Mouse (Mus musculus): Measurements from ENCODE around the gene Ssc4d. TPM values are rescaled to one million over a fixed set of nuclear protein-coding genes. Genes with fewer than 3 reads are reported as not detected.

The Ssc4d gene
- total and polyA plus RNA-seq, 3 experiments = 1.9 to 2.9 (median 2.0) TPM

DNA sequence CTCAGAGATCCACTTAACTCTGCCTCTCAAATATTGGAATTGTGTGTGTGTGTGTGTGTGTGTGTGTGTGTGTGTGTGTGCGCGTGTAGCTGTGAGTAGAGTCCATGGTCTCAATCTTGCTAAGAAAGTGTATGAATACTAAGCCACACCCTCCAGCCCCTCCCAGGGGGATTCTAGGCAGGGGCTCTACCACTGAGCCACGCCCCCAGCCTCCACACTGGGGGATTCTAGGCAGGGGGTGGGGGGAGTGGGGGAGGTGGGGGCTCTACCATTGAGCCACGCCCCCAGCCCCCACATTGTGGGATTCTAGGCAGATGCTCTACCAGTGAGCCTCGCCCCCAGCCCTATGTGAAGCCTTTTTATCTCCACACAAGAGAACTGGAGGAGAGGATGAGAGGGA lies 27.7 kb downstream of the Ssc4d start:
- Histone ChIP-seq H3K9ac (ENCODE audit: insufficient read depth, low read depth) (no peak overlapping the region), H3K27ac (ENCODE audit: insufficient read depth, low read depth) (no peak overlapping the region), H3K4me1 (ENCODE audit: control insufficient read depth in 1 of 2, insufficient read depth in 2 of 2) (peaks cover 6 to 13% of the 10 kb centered on the region in 2 experiments), H3K79me2 (replicated peaks; ENCODE audit: control insufficient read depth, extremely low read depth, insufficient read depth, poor library complexity, severe bottlenecking) (no peaks in the 10 kb centered on the region), H3K27me3 (replicated peaks) (peaks cover 1% of the 10 kb centered on the region), H3K4me2 (ENCODE audit: insufficient read depth, low read depth, poor library complexity, severe bottlenecking) (no peak overlapping the region), H3K9me3 (replicated peaks; ENCODE audit: low read length) (peaks cover 3% of the 10 kb centered on the region), H3K36me3 (replicated peaks in 1 of 2; ENCODE audit: control insufficient read depth in 1 of 2, insufficient read depth in 1 of 2, low read length in 1 of 2) (no peaks in the 10 kb centered on the region), H3K4me3 (replicated peaks in 1 of 3; ENCODE audit: low read depth in 2 of 3, low read length in 2 of 3, poor library complexity in 1 of 3) (no peak overlapping the region)
- dilution Hi-C loops (cut with MboI; ENCODE audit: extremely low pct_ligation_motif_present, extremely low pct_unique_long_range_greater_than_20kb, low sequenced_read_pairs) (no loop called here), in situ Hi-C loops (cut with MboI; ENCODE audit: low pct_ligation_motif_present, low pct_unique_long_range_greater_than_20kb, low sequenced_read_pairs) (no loop called here)
- no peak for DNase-seq (ENCODE audit: extremely low read depth)
- no peak for TF ChIP-seq GABPA (IDR thresholded peaks at IDR 0.05; ENCODE audit: insufficient replicate concordance, low read depth, low read length)
- no peak for TF ChIP-seq MEF2A (IDR thresholded peaks at IDR 0.05; ENCODE audit: borderline replicate concordance, low read depth, low read length)
- no peak for TF ChIP-seq JUN (IDR thresholded peaks at IDR 0.05; ENCODE audit: insufficient read depth, low read depth, low read length)

DNA sequence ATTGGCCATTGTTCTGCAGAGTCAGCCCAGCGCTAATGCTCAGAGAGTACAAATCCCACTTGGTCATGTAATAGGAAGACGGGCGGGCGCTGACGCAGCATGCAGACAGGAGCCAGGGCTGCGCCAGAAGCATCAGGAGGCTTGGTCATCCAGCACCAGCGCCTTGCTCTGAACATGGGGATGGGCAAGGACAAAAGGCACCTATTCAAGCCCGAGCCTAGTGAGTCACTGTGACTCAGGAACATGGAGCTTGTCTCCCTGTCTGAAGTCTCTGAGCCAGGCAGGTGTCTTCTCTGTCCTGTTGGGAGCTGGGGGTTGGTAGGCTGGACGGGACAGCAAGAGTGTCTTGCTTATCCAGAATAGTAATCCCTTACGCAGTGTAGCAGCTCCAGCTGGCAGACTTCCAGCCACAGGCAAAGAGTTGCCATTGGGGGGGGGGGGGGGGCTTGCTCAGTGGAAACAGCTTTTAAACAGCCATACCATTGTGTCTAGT lies 28.4 kb downstream of the Ssc4d start:
- no peak overlapping the region for H3K4me2 ChIP-seq (ENCODE audit: insufficient read depth, low read depth, poor library complexity, severe bottlenecking)
- dilution Hi-C loops (cut with MboI; ENCODE audit: extremely low pct_ligation_motif_present, extremely low pct_unique_long_range_greater_than_20kb, low sequenced_read_pairs) (no loop called here), in situ Hi-C loops (cut with MboI; ENCODE audit: low pct_ligation_motif_present, low pct_unique_long_range_greater_than_20kb, low sequenced_read_pairs) (no loop called here)
- no peaks in the 10 kb centered on the region for H3K79me2 ChIP-seq (replicated peaks; ENCODE audit: control insufficient read depth, extremely low read depth, insufficient read depth, poor library complexity, severe bottlenecking)
- peaks cover 1% of the 10 kb centered on the region for H3K27me3 ChIP-seq (replicated peaks)
- no peak overlapping the region for H3K9ac ChIP-seq (ENCODE audit: insufficient read depth, low read depth)
- TF ChIP-seq E2F4 (IDR thresholded peaks at IDR 0.05; ENCODE audit: insufficient replicate concordance, low read depth, low read length) (no peak), ETS1 (conservative IDR thresholded peaks at IDR 0.05; ENCODE audit: low read depth, low read length) (no peak), GABPA (IDR thresholded peaks at IDR 0.05; ENCODE audit: insufficient replicate concordance, low read depth, low read length) (no peak), TCF12 (IDR thresholded peaks at IDR 0.05; ENCODE audit: low read depth, low read length) (no peak), POLR2A (IDR thresholded peaks at IDR 0.05; ENCODE audit: low read depth, low read length) (no peak), UBTF (IDR thresholded peaks at IDR 0.05; ENCODE audit: low read depth, low read length) (no peak), KAT2A (IDR thresholded peaks at IDR 0.05; ENCODE audit: insufficient replicate concordance, low read length) (no peak), IRF4 (IDR thresholded peaks at IDR 0.05; ENCODE audit: low read depth, low read length) (no peak), ZMIZ1 (IDR thresholded peaks at IDR 0.05; ENCODE audit: low read depth, low read length) (no peak), CTCF (conservative IDR thresholded peaks at IDR 0.05 in 1 of 2, IDR thresholded peaks at IDR 0.05 in 1 of 2; ENCODE audit: low read depth in 2 of 2, low read length in 2 of 2) (no peak), PAX5 (IDR thresholded peaks at IDR 0.05; ENCODE audit: low read length) (no peak), BHLHE40 (IDR thresholded peaks at IDR 0.05; ENCODE audit: low read depth, low read length) (no peak), MAZ (IDR thresholded peaks at IDR 0.05; ENCODE audit: low read depth, low read length) (no peak), EP300 (IDR thresholded peaks at IDR 0.05; ENCODE audit: low read length) (no peak), CHD1 (IDR thresholded peaks at IDR 0.05; ENCODE audit: low read depth, low read length) (no peak), MYC (IDR thresholded peaks at IDR 0.05; ENCODE audit: low read depth, low read length) (no peak), ELF1 (IDR thresholded peaks at IDR 0.05; ENCODE audit: low read depth, low read length) (no peak)
- peaks cover 2 to 6% of the 10 kb centered on the region in 2 experiments; a peak in 3 of 4 replicates for H3K4me1 ChIP-seq (ENCODE audit: control insufficient read depth in 1 of 2, insufficient read depth in 2 of 2)
- H3K9me3 ChIP-seq (replicated peaks; ENCODE audit: low read length) = peaks cover 3% of the 10 kb centered on the region
- no peak for DNase-seq (ENCODE audit: extremely low read depth)
- H3K4me3 ChIP-seq (replicated peaks in 1 of 3; ENCODE audit: low read depth in 2 of 3, low read length in 2 of 3, poor library complexity in 1 of 3) = no peak overlapping the region
- no peaks in the 10 kb centered on the region for H3K36me3 ChIP-seq (replicated peaks in 1 of 2; ENCODE audit: control insufficient read depth in 1 of 2, insufficient read depth in 1 of 2, low read length in 1 of 2)
- H3K27ac ChIP-seq (ENCODE audit: insufficient read depth, low read depth) = no peak overlapping the region
